Mouse (Mus musculus): ENCODE results near the gene Unc5c. TPM values are rescaled to one million over a fixed set of nuclear protein-coding genes. Genes with fewer than 3 reads are reported as not detected.

The Unc5c gene
- polyA plus RNA-seq, 1 experiment from 2014 or later = 7.5 TPM

DNA sequence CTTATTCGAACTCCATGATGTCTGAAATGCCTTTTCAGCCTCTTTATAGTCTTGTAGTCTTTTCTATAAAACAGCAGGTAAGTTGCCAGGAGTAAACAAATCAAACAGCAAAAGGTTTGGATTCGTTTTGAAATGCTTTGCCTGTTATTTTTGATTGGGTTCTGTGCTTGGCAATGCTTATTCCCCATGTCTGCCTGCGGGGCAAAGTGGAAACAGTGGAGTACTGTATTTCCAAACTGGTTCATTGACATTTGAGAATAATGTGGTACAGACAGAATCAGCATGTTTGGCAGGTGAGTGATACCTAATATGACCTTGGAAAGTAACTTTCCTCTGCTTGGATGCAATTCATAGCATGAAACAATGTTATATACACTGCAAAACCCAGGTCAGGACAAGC is 292.2 kb downstream of the Unc5c start:
- Histone ChIP-seq H3K4me1 (ENCODE audit: control insufficient read depth, insufficient read depth, low read length) (peaks cover 6% of the 10 kb centered on the region; the same call in 1 of the 2 replicates), H3K27me3 (replicated peaks; ENCODE audit: control insufficient read depth, insufficient read depth, low read length) (no peaks in the 10 kb centered on the region), H3K4me3 (ENCODE audit: low read depth, low read length) (no peak overlapping the region), H3K9me3 (ENCODE audit: control insufficient read depth, low read length) (no peaks in the 10 kb centered on the region), H3K4me2 (ENCODE audit: low read depth, low read length) (no peak overlapping the region), H3K27ac (replicated peaks; ENCODE audit: low read depth, low read length) (no peak overlapping the region), H3K36me3 (ENCODE audit: control insufficient read depth, insufficient read depth, low read length) (no peaks in the 10 kb centered on the region), H3K9ac (ENCODE audit: low read depth, low read length) (no peak overlapping the region)
- WGBS = 48% methylated on average over 3 of the region's 3 CpGs
- peak; percentile 71 for ATAC-seq (ENCODE audit: low read depth)
- DNase-seq (ENCODE audit: low spot score) = peak; percentile 76

- DNase-seq (ENCODE audit: low spot score) (no peak), ATAC-seq (ENCODE audit: low read depth) (no peak)
- H3K27me3 ChIP-seq (replicated peaks; ENCODE audit: control insufficient read depth, insufficient read depth, low read length) = no peaks in the 10 kb centered on the region
- 56% methylated on average over 8 of the region's 8 CpGs for WGBS
- H3K9ac ChIP-seq (ENCODE audit: low read depth, low read length) = no peak overlapping the region
- no peak overlapping the region for H3K4me3 ChIP-seq (ENCODE audit: low read depth, low read length)
- H3K9me3 ChIP-seq (ENCODE audit: control insufficient read depth, low read length) = no peaks in the 10 kb centered on the region
- no peak overlapping the region for H3K4me2 ChIP-seq (ENCODE audit: low read depth, low read length)
- H3K4me1 ChIP-seq (ENCODE audit: control insufficient read depth, insufficient read depth, low read length) = 0 out of 2 replicates have a peak, but pooled peaks cover 2% of the 10 kb centered on the region
- H3K27ac ChIP-seq (replicated peaks; ENCODE audit: low read depth, low read length) = no peak overlapping the region; the same call in 1 of the 2 replicates
- no peaks in the 10 kb centered on the region for H3K36me3 ChIP-seq (ENCODE audit: control insufficient read depth, insufficient read depth, low read length)
Measured at GRCm38 (mm10) chr3:141778411-141778919, 313.4 kb downstream of the Unc5c start.

DNA sequence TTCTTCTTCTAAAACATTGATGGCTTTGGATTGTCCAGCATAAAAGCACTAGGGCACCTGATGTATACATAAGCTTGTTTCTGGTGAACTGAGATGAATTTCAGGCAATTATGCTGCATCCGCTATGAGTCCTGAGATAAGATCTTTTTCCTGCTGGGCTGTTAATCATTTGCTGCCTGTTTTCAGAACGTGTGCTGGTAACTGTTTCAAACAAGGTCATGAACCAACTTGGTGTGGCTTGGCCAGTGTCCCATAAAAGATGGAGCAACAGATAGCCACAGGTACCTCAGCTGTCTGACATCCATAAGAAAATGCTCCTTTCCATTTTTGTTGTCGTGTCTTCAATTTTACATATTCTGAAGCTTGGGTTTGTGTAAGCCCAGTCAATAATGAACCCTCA is 314.2 kb downstream of the Unc5c start:
- ATAC-seq (ENCODE audit: low read depth) = no peak
- Histone ChIP-seq H3K9ac (ENCODE audit: low read depth, low read length) (no peak overlapping the region), H3K9me3 (ENCODE audit: control insufficient read depth, low read length) (no peaks in the 10 kb centered on the region), H3K27me3 (replicated peaks; ENCODE audit: control insufficient read depth, insufficient read depth, low read length) (no peaks in the 10 kb centered on the region), H3K4me2 (ENCODE audit: low read depth, low read length) (no peak overlapping the region), H3K4me3 (ENCODE audit: low read depth, low read length) (no peak overlapping the region), H3K4me1 (ENCODE audit: control insufficient read depth, insufficient read depth, low read length) (no peaks in the 10 kb centered on the region), H3K27ac (replicated peaks; ENCODE audit: low read depth, low read length) (no peak overlapping the region), H3K36me3 (ENCODE audit: control insufficient read depth, insufficient read depth, low read length) (no peaks in the 10 kb centered on the region)
- no peak for DNase-seq (ENCODE audit: low spot score)
- WGBS = 46% methylated on average over 3 of the region's 3 CpGs

GRCm38 (mm10) chr3:141782553-141782952 is 317.5 kb downstream of the Unc5c start:
- no peaks in the 10 kb centered on the region for H3K27me3 ChIP-seq (replicated peaks; ENCODE audit: control insufficient read depth, insufficient read depth, low read length)
- H3K4me3 ChIP-seq (ENCODE audit: low read depth, low read length) = no peak overlapping the region
- DNase-seq (ENCODE audit: low spot score) = no peak
- 82% methylated on average over 4 of the region's 4 CpGs for WGBS
- H3K27ac ChIP-seq (replicated peaks; ENCODE audit: low read depth, low read length) = no peak overlapping the region
- no peaks in the 10 kb centered on the region for H3K9me3 ChIP-seq (ENCODE audit: control insufficient read depth, low read length)
- no peak overlapping the region for H3K9ac ChIP-seq (ENCODE audit: low read depth, low read length)
- H3K36me3 ChIP-seq (ENCODE audit: control insufficient read depth, insufficient read depth, low read length) = no peaks in the 10 kb centered on the region
- no peaks in the 10 kb centered on the region for H3K4me1 ChIP-seq (ENCODE audit: control insufficient read depth, insufficient read depth, low read length)
- no peak for ATAC-seq (ENCODE audit: low read depth)
- no peak overlapping the region for H3K4me2 ChIP-seq (ENCODE audit: low read depth, low read length)

- DNase-seq (ENCODE audit: low spot score) (peak; percentile 79), ATAC-seq (ENCODE audit: low read depth) (peak; percentile 44; the same call in 1 of the 2 replicates)
- Histone ChIP-seq H3K27me3 (replicated peaks; ENCODE audit: control insufficient read depth, insufficient read depth, low read length) (no peaks in the 10 kb centered on the region), H3K9ac (ENCODE audit: low read depth, low read length) (no peak overlapping the region), H3K9me3 (ENCODE audit: control insufficient read depth, low read length) (no peaks in the 10 kb centered on the region), H3K4me3 (ENCODE audit: low read depth, low read length) (no peak overlapping the region), H3K36me3 (ENCODE audit: control insufficient read depth, insufficient read depth, low read length) (0 out of 2 replicates have a peak, but pooled peaks cover 3% of the 10 kb centered on the region), H3K4me1 (ENCODE audit: control insufficient read depth, insufficient read depth, low read length) (no peaks in the 10 kb centered on the region; the same call in 1 of the 2 replicates), H3K27ac (replicated peaks; ENCODE audit: low read depth, low read length) (no peak overlapping the region), H3K4me2 (ENCODE audit: low read depth, low read length) (no peak overlapping the region)
- 42% methylated on average over 8 of the region's 8 CpGs for WGBS
Measured at GRCm38 (mm10) chr3:141791026-141791780, 326.2 kb downstream of the Unc5c start.

- no peak for ATAC-seq (ENCODE audit: low read depth)
- Histone ChIP-seq H3K4me1 (ENCODE audit: control insufficient read depth, insufficient read depth, low read length) (no peaks in the 10 kb centered on the region; the same call in 1 of the 2 replicates), H3K4me3 (ENCODE audit: low read depth, low read length) (no peak overlapping the region), H3K9ac (ENCODE audit: low read depth, low read length) (no peak overlapping the region), H3K9me3 (ENCODE audit: control insufficient read depth, low read length) (no peaks in the 10 kb centered on the region), H3K27ac (replicated peaks; ENCODE audit: low read depth, low read length) (no peak overlapping the region), H3K4me2 (ENCODE audit: low read depth, low read length) (no peak overlapping the region), H3K36me3 (ENCODE audit: control insufficient read depth, insufficient read depth, low read length) (0 out of 2 replicates have a peak, but pooled peaks cover 3% of the 10 kb centered on the region), H3K27me3 (replicated peaks; ENCODE audit: control insufficient read depth, insufficient read depth, low read length) (no peaks in the 10 kb centered on the region)
- no peak for DNase-seq (ENCODE audit: low spot score)
- WGBS = 78% methylated on average over 1 of the region's 1 CpGs
Measured at GRCm38 (mm10) chr3:141792106-141792505, 327.1 kb downstream of the Unc5c start.

- DNase-seq (ENCODE audit: low spot score) (no peak), ATAC-seq (ENCODE audit: low read depth) (no peak)
Measured at GRCm38 (mm10) chr3:141793755-141794154, 328.7 kb downstream of the Unc5c start.

GRCm38 (mm10) chr3:141794371-141794770 is 329.4 kb downstream of the Unc5c start:
- Histone ChIP-seq H3K9me3 (ENCODE audit: control insufficient read depth, low read length) (no peaks in the 10 kb centered on the region), H3K9ac (ENCODE audit: low read depth, low read length) (no peak overlapping the region), H3K27ac (replicated peaks; ENCODE audit: low read depth, low read length) (no peak overlapping the region), H3K36me3 (ENCODE audit: control insufficient read depth, insufficient read depth, low read length) (0 out of 2 replicates have a peak, but pooled peaks cover 3% of the 10 kb centered on the region), H3K4me3 (ENCODE audit: low read depth, low read length) (no peak overlapping the region), H3K4me1 (ENCODE audit: control insufficient read depth, insufficient read depth, low read length) (no peaks in the 10 kb centered on the region; the same call in 1 of the 2 replicates), H3K4me2 (ENCODE audit: low read depth, low read length) (no peak overlapping the region), H3K27me3 (replicated peaks; ENCODE audit: control insufficient read depth, insufficient read depth, low read length) (no peaks in the 10 kb centered on the region)
- ATAC-seq (ENCODE audit: low read depth) = no peak
- 68% methylated on average over 3 of the region's 3 CpGs for WGBS
- no peak for DNase-seq (ENCODE audit: low spot score)

More at GRCm38 (mm10) chr3:141793755-141794154, 328.7 kb downstream of the Unc5c start:
- Histone ChIP-seq H3K27me3 (replicated peaks; ENCODE audit: control insufficient read depth, insufficient read depth, low read length) (no peaks in the 10 kb centered on the region), H3K9ac (ENCODE audit: low read depth, low read length) (no peak overlapping the region), H3K4me2 (ENCODE audit: low read depth, low read length) (no peak overlapping the region), H3K4me3 (ENCODE audit: low read depth, low read length) (no peak overlapping the region), H3K4me1 (ENCODE audit: control insufficient read depth, insufficient read depth, low read length) (no peaks in the 10 kb centered on the region; the same call in 1 of the 2 replicates), H3K9me3 (ENCODE audit: control insufficient read depth, low read length) (no peaks in the 10 kb centered on the region), H3K36me3 (ENCODE audit: control insufficient read depth, insufficient read depth, low read length) (0 out of 2 replicates have a peak, but pooled peaks cover 3% of the 10 kb centered on the region), H3K27ac (replicated peaks; ENCODE audit: low read depth, low read length) (no peak overlapping the region)
- WGBS = 78% methylated on average over 2 of the region's 2 CpGs
